Mouse (Mus musculus) right cerebral cortex, postnatal 10 days (tissue): ENCODE results near the gene Plin4.
"Not testable (repeated sequence)": the region's sequence is repeated elsewhere in the genome, so short reads cannot be mapped to it uniquely, and the experiment has no call there.

Experiments
- DNase-seq, 2 experiments: peaks; one replicate each; pipeline ENCODE4 v3.0.0; 2021; ENCODE audit warnings: low spot score in 2 of 2

The Plin4 gene

GRCm38 (mm10) chr17:56126175-56126574 lies 16.6 kb upstream of the Plin4 start:
- no peak for DNase-seq

GRCm38 (mm10) chr17:56125276-56125630 lies 15.7 kb upstream of the Plin4 start:
- no peak for DNase-seq

GRCm38 (mm10) chr17:56124377-56125275 lies 15.0 kb upstream of the Plin4 start:
- DNase-seq = peak in 1 of 2 experiments; percentile 69

GRCm38 (mm10) chr17:56123681-56124340 lies 14.2 kb upstream of the Plin4 start:
- no peak for DNase-seq

- DNase-seq = no peak
These were observed 13.6 kb upstream of the Plin4 start for GRCm38 (mm10) chr17:56123161-56123560.

- DNase-seq = no peak
These were observed 12.2 kb upstream of the Plin4 start, which contains the start of gene Lrg1 for GRCm38 (mm10) chr17:56121826-56122225. Gene Lrg1, minus strand, starts transcription at chr17:56122001.

GRCm38 (mm10) chr17:56119981-56120880 lies 10.6 kb upstream of the Plin4 start:
- DNase-seq = no peak

GRCm38 (mm10) chr17:56119431-56119830 lies 9.8 kb upstream of the Plin4 start:
- DNase-seq = no peak

- peak; percentile 72 to 78 for DNase-seq
These were observed 7.7 kb upstream of the Plin4 start, which contains the start of gene Plin5 for GRCm38 (mm10) chr17:56117251-56117710. Gene Plin5, minus strand, starts transcription at chr17:56117596.

- no peak for DNase-seq
These were observed 6.6 kb upstream of the Plin4 start for GRCm38 (mm10) chr17:56116193-56116592.

GRCm38 (mm10) chr17:56112743-56113142 lies 3.1 kb upstream of the Plin4 start:
- DNase-seq = no peak

GRCm38 (mm10) chr17:56111864-56112263 lies 2.3 kb upstream of the Plin4 start:
- no peak for DNase-seq

GRCm38 (mm10) chr17:56111021-56111420 lies 1.4 kb upstream of the Plin4 start:
- no peak for DNase-seq

- DNase-seq = peak in 1 of 2 experiments; percentile 70
These were observed 968 bp upstream of the Plin4 start for GRCm38 (mm10) chr17:56110571-56110970.

GRCm38 (mm10) chr17:56108334-56109044 lies 1.1 kb downstream of the Plin4 start:
- peak; percentile 65 to 66 for DNase-seq

- DNase-seq = no peak
These were observed 1.9 kb downstream of the Plin4 start for GRCm38 (mm10) chr17:56107736-56108135.

- DNase-seq = no peak
These were observed 2.6 kb downstream of the Plin4 start for GRCm38 (mm10) chr17:56106981-56107380.

GRCm38 (mm10) chr17:56106436-56106835 lies 3.2 kb downstream of the Plin4 start:
- not testable (repeated sequence) for DNase-seq

GRCm38 (mm10) chr17:56104821-56105220 lies 4.8 kb downstream of the Plin4 start:
- DNase-seq = not testable (repeated sequence)

GRCm38 (mm10) chr17:56103465-56104285 lies 5.9 kb downstream of the Plin4 start:
- DNase-seq = no peak
